Mouse (Mus musculus): ENCODE data around the gene Kbtbd3. TPM values are rescaled to one million over a fixed set of nuclear protein-coding genes. Genes with fewer than 3 reads are reported as not detected.
A peak's percentile ranks its signal among the peaks of the same experiment; 100 is the strongest.

The Kbtbd3 gene
- 7.9 and 8.9 TPM in 2 replicates for polyA plus RNA-seq (2015; fragmentation: Nextera tagmentation; extraction: Ambion mirVana)

DNA sequence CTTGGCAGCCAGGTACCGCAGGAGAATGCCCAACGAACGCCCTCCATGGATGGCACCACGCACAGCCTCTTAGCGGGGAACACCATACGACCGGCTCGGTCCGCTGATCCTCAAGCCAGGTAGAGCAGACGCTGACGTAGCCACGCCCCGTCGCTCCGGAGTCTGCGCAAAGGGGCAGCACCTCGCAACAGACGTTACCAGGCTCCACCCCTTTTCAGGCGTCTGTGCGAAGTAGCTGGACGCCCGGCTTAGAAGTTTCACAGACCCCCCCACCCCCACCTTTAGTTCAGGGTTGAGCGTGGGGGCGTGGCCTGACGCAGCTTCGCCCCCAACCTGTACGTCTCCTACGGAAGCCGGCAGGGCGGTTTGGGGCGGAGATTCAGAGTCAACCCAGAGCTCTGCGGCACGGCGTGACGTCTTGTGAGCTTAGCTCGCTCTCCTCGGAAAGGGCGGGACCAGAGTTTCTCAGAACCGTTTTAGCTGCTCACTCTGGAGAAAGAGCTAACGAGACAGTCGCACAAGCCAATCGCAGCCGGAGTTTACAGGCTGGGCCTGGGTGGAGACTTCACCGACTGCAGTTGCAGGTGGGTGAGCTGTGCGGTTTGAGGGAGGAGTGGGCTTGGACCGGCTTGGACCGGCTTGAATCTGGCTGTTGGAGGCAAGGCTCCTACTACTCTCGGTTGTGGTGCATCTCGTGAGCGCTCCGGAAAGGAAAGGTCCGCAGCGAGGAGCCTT lies at the start of gene Kbtbd3, which contains the start of gene Aasdhppt:
Kbtbd3 (plus strand) TSS at position 483 of the 735 bp plus-strand sequence.
Aasdhppt (minus strand) TSS at position 121 of the 735 bp plus-strand sequence.
- peak; percentile 99 for ATAC-seq (ENCODE audit: low FRiP score, low TSS enrichment)
- under 1% methylated on average over 53 of the region's 53 CpGs for WGBS

DNA sequence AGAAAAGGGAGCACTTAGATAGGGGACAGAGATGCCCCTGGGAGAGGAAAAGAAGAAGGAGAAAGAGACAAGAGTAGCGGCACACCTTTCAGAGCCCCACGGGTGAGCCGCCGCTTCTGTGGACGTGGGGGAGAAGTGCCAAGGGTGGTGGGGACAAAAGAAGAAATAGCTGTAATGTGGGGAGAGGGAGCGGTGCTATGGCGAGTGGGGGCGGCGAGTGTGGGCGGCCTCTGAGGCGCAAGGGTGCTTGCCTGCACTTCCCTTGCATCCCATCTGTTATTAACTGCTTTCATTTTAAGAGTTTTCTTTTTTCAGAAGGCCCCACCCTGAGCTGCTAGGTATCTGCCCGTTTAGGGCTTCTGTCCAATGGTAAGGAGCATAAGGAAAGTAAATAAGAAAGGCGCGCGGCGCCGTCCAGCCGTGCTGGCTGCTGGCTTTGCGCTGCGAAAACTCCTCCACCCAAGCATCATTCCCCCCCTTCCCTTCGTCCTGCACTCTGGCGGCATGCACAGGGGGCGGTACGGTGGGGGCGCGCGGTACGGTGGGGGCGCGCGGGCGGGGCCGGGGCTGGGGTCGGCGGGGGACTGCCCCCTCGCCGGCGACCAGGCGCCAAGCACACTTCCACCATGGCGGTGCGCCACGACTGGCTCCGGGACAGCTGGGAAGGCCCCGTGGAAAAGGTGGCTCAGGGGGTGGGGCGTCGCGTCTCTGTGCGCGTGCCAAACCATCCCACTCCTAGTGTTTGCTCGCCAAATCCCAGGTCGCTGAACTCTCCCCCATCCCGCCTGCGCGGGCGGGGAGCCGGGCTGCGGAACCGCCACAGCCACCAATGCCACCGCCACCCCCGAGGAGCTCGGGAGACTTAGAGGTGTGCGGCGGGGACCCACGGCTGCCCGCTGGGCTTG lies 49.5 kb upstream of the Kbtbd3 start:
- no peaks in the 10 kb centered on the region for H3K36me3 ChIP-seq (ENCODE audit: control insufficient read depth, insufficient read depth, low read length)
- no peaks in the 10 kb centered on the region for H3K4me1 ChIP-seq (replicated peaks; ENCODE audit: control insufficient read depth, insufficient read depth)
- H3K27me3 ChIP-seq (ENCODE audit: control insufficient read depth, insufficient read depth, low read length) = no peaks in the 10 kb centered on the region
- no peak overlapping the region for H3K9ac ChIP-seq (ENCODE audit: low read length)
- DNase-seq (ENCODE audit: low spot score) (peak; percentile 61), ATAC-seq (ENCODE audit: low FRiP score, low TSS enrichment) (0 out of 2 replicates have a peak, but pooled peaks have one; percentile 45)
- no peak overlapping the region for H3K27ac ChIP-seq (replicated peaks)
- H3K4me3 ChIP-seq (ENCODE audit: low read depth, low read length) = peak overlapping the region; percentile 24; the same call in 1 of the 2 replicates
- peaks cover 7% of the 10 kb centered on the region; the same call in 1 of the 2 replicates for H3K9me3 ChIP-seq (ENCODE audit: control insufficient read depth, low read length)
- no peak for TF ChIP-seq CTCF (IDR thresholded peaks at IDR 0.05; ENCODE audit: low read depth)
- no peak for TF ChIP-seq EP300 (optimal IDR thresholded peaks at IDR 0.05)
- 56% methylated on average over 58 of the region's 65 CpGs for WGBS
- peak overlapping the region; percentile 37; the same call in 1 of the 2 replicates for H3K4me2 ChIP-seq (replicated peaks; ENCODE audit: low read depth)

More for the DNA sequence above, at the start of gene Kbtbd3, which contains the start of gene Aasdhppt:
- no peaks in the 10 kb centered on the region for H3K27me3 ChIP-seq (ENCODE audit: control insufficient read depth, insufficient read depth, low read length)
- no peak for TF ChIP-seq CTCF (IDR thresholded peaks at IDR 0.05; ENCODE audit: low read depth)
- no peaks in the 10 kb centered on the region for H3K36me3 ChIP-seq (ENCODE audit: control insufficient read depth, insufficient read depth, low read length)
- H3K9ac ChIP-seq (ENCODE audit: low read length) = peak within 1 kb of the TSS; percentile 74
- H3K4me1 ChIP-seq (replicated peaks; ENCODE audit: control insufficient read depth, insufficient read depth) = no peaks in the 10 kb centered on the region
- peak within 1 kb of the TSS; percentile 61 for H3K4me3 ChIP-seq (ENCODE audit: low read depth, low read length)
- H3K27ac ChIP-seq (replicated peaks) = peak within 1 kb of the TSS; percentile 91
- H3K4me2 ChIP-seq (replicated peaks; ENCODE audit: low read depth) = peak within 1 kb of the TSS; percentile 77
- peak; percentile 100 for DNase-seq (ENCODE audit: low spot score)
- no peaks in the 10 kb centered on the region for H3K9me3 ChIP-seq (ENCODE audit: control insufficient read depth, low read length)

DNA sequence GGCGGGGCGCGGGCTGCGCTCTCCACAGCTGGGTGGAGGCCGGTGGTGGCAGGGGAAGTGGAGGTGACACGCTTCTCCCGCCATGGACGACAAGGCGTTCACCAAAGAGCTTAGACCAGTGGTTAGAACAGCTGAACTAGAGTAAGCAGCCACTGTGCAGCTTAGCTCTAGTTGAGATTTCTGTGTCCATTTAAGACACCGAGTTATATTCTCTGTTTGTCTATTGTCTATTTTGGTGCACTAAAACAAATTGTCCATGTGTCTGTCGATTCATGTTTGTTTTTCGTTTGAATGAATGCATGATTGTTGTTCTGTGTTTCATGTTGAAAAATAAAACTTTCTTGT lies 48.9 kb upstream of the Kbtbd3 start:
- ATAC-seq (ENCODE audit: low FRiP score, low TSS enrichment) (no peak), DNase-seq (ENCODE audit: low spot score) (no peak)
- H3K9me3 ChIP-seq (ENCODE audit: control insufficient read depth, low read length) = peaks cover 7% of the 10 kb centered on the region; the same call in 1 of the 2 replicates
- H3K4me2 ChIP-seq (replicated peaks; ENCODE audit: low read depth) = peak overlapping the region; percentile 37; the same call in 1 of the 2 replicates
- no peak for TF ChIP-seq EP300 (optimal IDR thresholded peaks at IDR 0.05)
- no peak for TF ChIP-seq CTCF (IDR thresholded peaks at IDR 0.05; ENCODE audit: low read depth)
- H3K4me3 ChIP-seq (ENCODE audit: low read depth, low read length) = peak overlapping the region; percentile 24; the same call in 1 of the 2 replicates
- H3K27me3 ChIP-seq (ENCODE audit: control insufficient read depth, insufficient read depth, low read length) = no peaks in the 10 kb centered on the region
- no peaks in the 10 kb centered on the region for H3K36me3 ChIP-seq (ENCODE audit: control insufficient read depth, insufficient read depth, low read length)
- H3K9ac ChIP-seq (ENCODE audit: low read length) = no peak overlapping the region
- 65% methylated on average over 12 of the region's 12 CpGs for WGBS
- no peaks in the 10 kb centered on the region for H3K4me1 ChIP-seq (replicated peaks; ENCODE audit: control insufficient read depth, insufficient read depth)
- H3K27ac ChIP-seq (replicated peaks) = no peak overlapping the region

DNA sequence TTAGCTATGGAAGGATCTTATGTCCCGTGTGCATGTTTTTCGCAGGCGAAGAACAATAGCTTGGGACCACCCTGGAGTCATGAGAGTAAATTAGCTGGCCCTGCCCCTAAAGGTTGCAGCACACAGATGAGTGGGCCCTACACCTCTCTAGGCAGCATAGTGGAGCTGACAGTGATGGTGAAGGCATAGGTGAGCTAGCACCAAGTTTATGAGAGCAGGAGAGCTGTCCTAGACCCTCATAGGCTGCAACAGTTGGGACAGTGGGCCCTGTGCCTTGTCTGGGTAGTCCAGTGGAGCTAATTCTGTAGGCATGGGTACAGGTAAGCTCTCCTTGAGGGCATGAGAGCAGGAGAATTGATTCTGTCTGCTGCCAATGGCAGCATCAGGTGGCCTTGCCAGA lies 42.8 kb upstream of the Kbtbd3 start:
- H3K27me3 ChIP-seq (ENCODE audit: control insufficient read depth, insufficient read depth, low read length) = no peaks in the 10 kb centered on the region
- no peaks in the 10 kb centered on the region for H3K4me1 ChIP-seq (replicated peaks; ENCODE audit: control insufficient read depth, insufficient read depth)
- WGBS = 94% methylated on average over 3 of the region's 3 CpGs
- H3K4me3 ChIP-seq (ENCODE audit: low read depth, low read length) = no peak overlapping the region
- no peak overlapping the region for H3K9ac ChIP-seq (ENCODE audit: low read length)
- no peak overlapping the region for H3K4me2 ChIP-seq (replicated peaks; ENCODE audit: low read depth)
- no peaks in the 10 kb centered on the region for H3K36me3 ChIP-seq (ENCODE audit: control insufficient read depth, insufficient read depth, low read length)
- TF ChIP-seq EP300 (optimal IDR thresholded peaks at IDR 0.05) (no peak), CTCF (IDR thresholded peaks at IDR 0.05; ENCODE audit: low read depth) (no peak)
- DNase-seq (ENCODE audit: low spot score) (no peak), ATAC-seq (ENCODE audit: low FRiP score, low TSS enrichment) (no peak)
- no peaks in the 10 kb centered on the region for H3K9me3 ChIP-seq (ENCODE audit: control insufficient read depth, low read length)
- H3K27ac ChIP-seq (replicated peaks) = no peak overlapping the region

DNA sequence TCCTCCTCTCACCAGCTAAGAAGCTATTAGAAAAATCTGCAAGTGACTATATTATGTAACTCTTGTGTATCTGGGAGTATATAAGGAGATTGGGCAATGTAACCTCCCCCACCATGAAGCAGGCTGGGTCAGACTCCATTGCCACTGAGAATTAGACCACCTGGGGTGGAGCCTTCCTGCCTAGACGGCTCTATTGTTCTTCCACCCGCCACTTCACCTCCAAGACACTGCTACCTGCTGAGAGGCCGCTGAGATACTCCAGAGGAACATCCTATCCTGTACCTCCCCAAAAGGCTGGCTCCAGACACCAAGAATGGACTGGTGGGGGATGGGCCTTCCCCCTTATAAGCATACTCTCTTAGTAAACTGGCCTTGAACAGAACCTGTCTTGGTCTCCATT lies 25.8 kb upstream of the Kbtbd3 start:
- no peak overlapping the region for H3K27ac ChIP-seq (replicated peaks)
- no peaks in the 10 kb centered on the region for H3K27me3 ChIP-seq (ENCODE audit: control insufficient read depth, insufficient read depth, low read length)
- no peaks in the 10 kb centered on the region for H3K4me1 ChIP-seq (replicated peaks; ENCODE audit: control insufficient read depth, insufficient read depth)
- H3K9ac ChIP-seq (ENCODE audit: low read length) = no peak overlapping the region
- no peak for ATAC-seq (ENCODE audit: low FRiP score, low TSS enrichment)
- H3K4me3 ChIP-seq (ENCODE audit: low read depth, low read length) = no peak overlapping the region
- WGBS = 33% methylated on average over 3 of the region's 3 CpGs
- no peaks in the 10 kb centered on the region for H3K36me3 ChIP-seq (ENCODE audit: control insufficient read depth, insufficient read depth, low read length)
- DNase-seq (ENCODE audit: low spot score) = no peak
- H3K4me2 ChIP-seq (replicated peaks; ENCODE audit: low read depth) = no peak overlapping the region
- H3K9me3 ChIP-seq (ENCODE audit: control insufficient read depth, low read length) = no peaks in the 10 kb centered on the region
- no peak for TF ChIP-seq EP300 (optimal IDR thresholded peaks at IDR 0.05)
- TF ChIP-seq CTCF (IDR thresholded peaks at IDR 0.05; ENCODE audit: low read depth) = no peak
